ENCODE assay signal across 16 mouse cellular contexts in genomic region chr7:28647016-28647415, GRCm38 (mm10). TPM values are rescaled to one million over a fixed set of nuclear protein-coding genes. Genes with fewer than 3 reads are reported as not detected.
DNase-seq lines count a peak whose midpoint lies in the region; ATAC-seq and TF ChIP-seq lines count a peak whose summit lies in the region.
"Had no signal": no experiment of that assay in that cellular context is flagged by ENCODE, and none has a peak within 500 bp of the region (broad histone marks: within the 10 kb centered on the region; RNA-seq: fewer than 3 reads in every experiment).

No protein-coding gene starts in this region.

- WGBS in midbrain, postnatal 0 days: 54% methylated on average over 7 of the region's 7 CpGs
- WGBS in midbrain, embryonic 11.5 days: 59% methylated on average over 7 of the region's 7 CpGs

- H3K4me1 ChIP-seq in midbrain, postnatal 0 days (ENCODE audit: insufficient read depth, low read length): no peaks in the 10 kb centered on the region
- H3K4me1 ChIP-seq in midbrain, embryonic 11.5 days (ENCODE audit: control insufficient read depth, insufficient read depth, low read length): peaks cover 2% of the 10 kb centered on the region; the same call in 1 of the 2 replicates
- H3K4me1 ChIP-seq: intestine, embryonic 15.5 days; liver, embryonic 15.5 days had no signal

- no peak overlapping the region for H3K4me2 ChIP-seq in midbrain, postnatal 0 days (ENCODE audit: low read depth, low read length, poor library complexity, severe bottlenecking)
- no peak overlapping the region for H3K4me2 ChIP-seq in midbrain, embryonic 11.5 days
- H3K4me2 ChIP-seq: intestine, embryonic 15.5 days; liver, embryonic 15.5 days had no signal

- no peak for ATAC-seq in midbrain, postnatal 0 days (ENCODE audit: low FRiP score)
- no peak for ATAC-seq in midbrain, embryonic 11.5 days (ENCODE audit: low FRiP score)
- ATAC-seq: intestine, embryonic 15.5 days had no signal

- TF ChIP-seq CTCF in midbrain, postnatal 0 days (IDR thresholded peaks at IDR 0.05): 0 out of 2 replicates have a peak, but pooled peaks have one; percentile 7

- no peaks in the 10 kb centered on the region for H3K9me3 ChIP-seq in midbrain, postnatal 0 days (ENCODE audit: low read length)
- no peaks in the 10 kb centered on the region for H3K9me3 ChIP-seq in midbrain, embryonic 11.5 days (ENCODE audit: control insufficient read depth, low read length)
- H3K9me3 ChIP-seq: intestine, embryonic 15.5 days; liver, embryonic 15.5 days had no signal

- no peak overlapping the region for H3K9ac ChIP-seq in midbrain, postnatal 0 days (replicated peaks; ENCODE audit: low read length, poor library complexity, severe bottlenecking)
- H3K9ac ChIP-seq in midbrain, embryonic 11.5 days (ENCODE audit: low read length): no peak overlapping the region
- H3K9ac ChIP-seq: intestine, embryonic 15.5 days; liver, embryonic 15.5 days had no signal

- no peaks in the 10 kb centered on the region for H3K27me3 ChIP-seq in midbrain, postnatal 0 days (ENCODE audit: insufficient read depth, low read length)
- no peaks in the 10 kb centered on the region for H3K27me3 ChIP-seq in midbrain, embryonic 11.5 days (ENCODE audit: control insufficient read depth, insufficient read depth, low read length)
- H3K27me3 ChIP-seq: intestine, embryonic 15.5 days; liver, embryonic 15.5 days had no signal

- H3K4me3 ChIP-seq in midbrain, postnatal 0 days (ENCODE audit: low read depth, low read length): no peak overlapping the region
- H3K4me3 ChIP-seq in midbrain, embryonic 11.5 days (ENCODE audit: low read depth, low read length): no peak overlapping the region
- H3K4me3 ChIP-seq: intestine, embryonic 15.5 days; liver, embryonic 15.5 days had no signal

- no peaks in the 10 kb centered on the region for H3K36me3 ChIP-seq in midbrain, postnatal 0 days (ENCODE audit: insufficient read depth, low read length)
- no peaks in the 10 kb centered on the region for H3K36me3 ChIP-seq in midbrain, embryonic 11.5 days (ENCODE audit: control insufficient read depth, insufficient read depth, low read length)
- H3K36me3 ChIP-seq: intestine, embryonic 15.5 days; liver, embryonic 15.5 days had no signal

- no peak overlapping the region for H3K27ac ChIP-seq in midbrain, postnatal 0 days (ENCODE audit: low read depth, low read length)
- H3K27ac ChIP-seq in midbrain, embryonic 11.5 days (ENCODE audit: low read depth, low read length): no peak overlapping the region
- H3K27ac ChIP-seq: intestine, embryonic 15.5 days had no signal

- peak; percentile 36 for DNase-seq in embryo, embryonic 10 days (ENCODE audit: low spot score)
- DNase-seq in embryo, embryonic 9.5 days (ENCODE audit: extremely low spot score): no peak
- no peak for DNase-seq in midbrain, postnatal 0 days (ENCODE audit: low spot score)
- DNase-seq in midbrain, embryonic 11.5 days (ENCODE audit: low spot score, missing footprints): no peak
- DNase-seq in naive thymus-derived CD4-positive, alpha-beta T cell, adult 2 months (ENCODE audit: low read depth): peak; percentile 61
- DNase-seq in spleen, postnatal 36 days (ENCODE audit: low spot score in 2 of 2): no peak
- DNase-seq in T-cell, adult 2 months (ENCODE audit: low spot score): no peak
- no peak for DNase-seq in adrenal gland, postnatal 4 days (ENCODE audit: low spot score in 2 of 2)
- DNase-seq: cerebellum, adult 9-10 months; left cerebral cortex, postnatal 4 days; right cerebral cortex, adult 18-20 months had no signal

RNA-seq across cellular contexts. Expression of gene Acp7, which starts 15.9 kb away (rescaled TPM):
- total RNA-seq in midbrain, postnatal 0 days (2014; rRNA removed): 1.3 and 2.6 TPM in 2 replicates
- 0.22 and 0.55 TPM in 2 replicates for polyA plus RNA-seq in midbrain, postnatal 0 days (2015; fragmentation: Nextera tagmentation; extraction: Ambion mirVana)
- polyA plus RNA-seq in midbrain, embryonic 11.5 days (2014; fragmentation: Nextera tagmentation; extraction: Ambion mirVana): not detected in 2 replicates
- total RNA-seq in adrenal gland, postnatal 4 days (2021): not detected
- polyA plus RNA-seq: gonadal fat pad, adult 2 months; heart, postnatal 0 days; liver, embryonic 15.5 days; neural tube, embryonic 11.5 days had no signal

RNA-seq across cellular contexts. Expression of gene Fbxo27, which starts 45.6 kb away (rescaled TPM):
- 7.4 and 8.2 TPM in 2 replicates for total RNA-seq in midbrain, postnatal 0 days (2014; rRNA removed)
- polyA plus RNA-seq in midbrain, postnatal 0 days (2015; fragmentation: Nextera tagmentation; extraction: Ambion mirVana): 10.4 and 12.2 TPM in 2 replicates
- polyA plus RNA-seq in midbrain, embryonic 11.5 days (2014; fragmentation: Nextera tagmentation; extraction: Ambion mirVana): 3.8 TPM in 2 replicates
- total RNA-seq in adrenal gland, postnatal 4 days (2021): 1 to 10 TPM; 2.8 to 4.6 TPM

RNA-seq across cellular contexts. Expression of gene Pak4, which starts 49.0 kb away (rescaled TPM):
- 13.3 and 19.8 TPM in 2 replicates for total RNA-seq in midbrain, postnatal 0 days (2014; rRNA removed)
- 8.9 and 9.6 TPM in 2 replicates for polyA plus RNA-seq in midbrain, postnatal 0 days (2015; fragmentation: Nextera tagmentation; extraction: Ambion mirVana)
- polyA plus RNA-seq in midbrain, embryonic 11.5 days (2014; fragmentation: Nextera tagmentation; extraction: Ambion mirVana): 29.6 and 32.5 TPM in 2 replicates
- 10 to 100 TPM; 32.0 to 36.6 TPM for total RNA-seq in adrenal gland, postnatal 4 days (2021)

RNA-seq across cellular contexts. Expression of gene Samd4b, which starts 49.1 kb away (rescaled TPM):
- 48.2 and 56.0 TPM in 2 replicates for total RNA-seq in midbrain, postnatal 0 days (2014; rRNA removed)
- polyA plus RNA-seq in midbrain, postnatal 0 days (2015; fragmentation: Nextera tagmentation; extraction: Ambion mirVana): 17.6 and 19.2 TPM in 2 replicates
- polyA plus RNA-seq in midbrain, embryonic 11.5 days (2014; fragmentation: Nextera tagmentation; extraction: Ambion mirVana): 23.8 and 27.8 TPM in 2 replicates
- 10 to 100 TPM; 56.0 to 59.0 TPM for total RNA-seq in adrenal gland, postnatal 4 days (2021)

Comparison
In these comparisons a context has a peak if more than half of its experiments do, and no peak if none do; other contexts are left out.
1. DNase-seq: peak in embryo, embryonic 10 days (single experiment) and naive thymus-derived CD4-positive, alpha-beta T cell, adult 2 months (single experiment); none in embryo, embryonic 9.5 days (single experiment), midbrain, postnatal 0 days (single experiment), midbrain, embryonic 11.5 days (single experiment), spleen, postnatal 36 days (0 of 2), T-cell, adult 2 months (single experiment) and adrenal gland, postnatal 4 days (0 of 2).